Mouse (Mus musculus) left cerebral cortex, postnatal 14 days (tissue): Measurements from ENCODE around the gene Il10ra. TPM values are rescaled to one million over a fixed set of nuclear protein-coding genes. Genes with fewer than 3 reads are reported as not detected.
A peak's percentile ranks its signal among the peaks of the same experiment; 100 is the strongest.

Experiments
- DNase-seq, 2 experiments: peaks; one replicate each; pipeline ENCODE4 v3.0.0; 2021 to 2022; ENCODE audit warnings: low spot score in 2 of 2, mixed read lengths in 1 of 2
- intact Hi-C: fragments of 180-260 bp; cut with DNase I; formaldehyde crosslinking; loops from one replicate; pipeline ENCODE4 v1.15.1; 2025
- total RNA-seq, 2 experiments: library from RNA; stranded (reverse); gene quantifications; 2 replicates each; pipeline ENCODE4 v1.2.3; 2021

Gene Il10ra
- total RNA-seq, 2 experiments from 2014 or later, result 2.5 to 2.7 TPM

GRCm38 (mm10) chr9:45267099-45267498 lies 1.9 kb downstream of the Il10ra start:
- DNase-seq, result no peak
- intact Hi-C loops, result no loop called here

DNA sequence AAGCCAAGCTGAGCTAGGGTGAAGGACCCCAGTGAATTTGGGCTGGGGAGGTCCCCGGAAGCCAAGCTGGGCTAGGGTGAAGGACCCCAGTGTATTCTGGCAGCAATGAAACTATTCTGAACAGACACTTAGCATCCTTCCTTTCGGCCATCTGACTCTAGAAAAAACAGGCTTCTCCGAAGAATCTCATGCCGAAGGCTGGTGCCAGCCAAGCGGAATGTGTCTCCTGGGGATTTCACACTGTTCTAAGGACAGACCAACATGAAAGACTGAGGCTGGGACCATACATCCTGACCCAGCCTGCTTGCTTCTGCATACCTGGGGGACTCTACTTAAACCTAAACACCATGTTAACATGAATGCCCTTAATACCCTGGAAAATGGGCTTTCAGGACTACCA lies 7.1 kb downstream of the Il10ra start:
- intact Hi-C loops, result no loop called here
- no peak for DNase-seq

DNA sequence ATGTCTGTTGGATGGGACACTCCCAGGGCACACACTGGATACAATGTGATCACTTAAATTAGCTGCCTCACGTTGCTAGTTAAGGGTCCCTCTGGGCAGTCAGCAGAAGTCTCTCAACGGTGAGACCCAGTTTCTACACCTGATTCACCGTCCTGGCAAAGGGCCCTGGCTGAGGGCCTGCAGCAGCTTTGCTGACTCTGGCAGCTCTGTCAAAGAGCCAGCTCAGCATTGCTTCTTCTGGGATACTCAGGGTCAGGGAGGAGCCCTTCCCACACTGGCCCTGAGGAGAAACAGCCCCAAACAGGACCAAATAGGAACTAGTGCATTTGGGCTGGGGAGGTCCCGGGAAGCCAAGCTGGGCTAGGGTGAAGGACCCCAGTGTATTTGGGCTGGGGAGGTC lies 7.5 kb downstream of the Il10ra start:
- DNase-seq, result peak in 1 of 2 experiments; percentile 26
- intact Hi-C loops, result no loop called here

DNA sequence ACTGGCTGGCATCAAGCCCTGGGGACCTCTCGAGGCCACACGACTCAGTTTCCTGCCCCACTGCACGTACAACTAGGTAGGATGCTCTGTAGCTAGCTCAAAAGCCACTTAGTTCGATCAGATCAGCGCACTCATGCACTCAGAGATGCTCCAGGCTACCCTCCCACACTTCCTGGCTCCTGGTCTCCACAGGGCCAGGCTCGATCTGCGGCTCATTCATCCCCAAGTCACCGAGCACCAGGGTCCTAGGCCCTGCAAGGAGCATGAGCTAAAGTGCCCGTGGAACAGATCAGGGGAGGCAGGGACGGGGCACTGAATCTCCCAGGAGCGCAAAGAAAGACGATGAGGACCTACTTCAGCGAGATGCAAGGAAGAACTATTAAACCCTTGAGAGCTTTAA lies 9.9 kb downstream of the Il10ra start:
- no peak for DNase-seq
- intact Hi-C loops, result no loop called here

DNA sequence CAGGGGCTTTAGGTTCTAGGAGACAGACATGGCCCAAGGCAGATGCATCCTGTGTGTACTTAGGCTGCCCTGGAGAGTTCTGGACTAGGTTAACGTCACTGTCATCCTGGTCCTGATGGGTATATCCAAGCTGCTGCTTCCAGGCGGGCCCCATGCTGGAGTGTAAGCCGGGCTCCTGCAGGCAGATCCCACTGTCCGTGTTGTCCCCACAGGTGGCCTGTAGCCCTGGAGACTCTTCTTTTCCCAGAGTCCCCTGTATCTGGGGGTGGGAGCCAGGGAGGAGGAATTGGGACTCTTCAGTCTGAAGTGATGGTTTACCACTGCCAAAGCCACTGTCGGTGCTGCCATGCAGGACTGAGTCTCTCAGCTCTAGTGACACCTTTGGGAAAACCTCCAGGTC lies 13.0 kb downstream of the Il10ra start:
- DNase-seq, result no peak
- intact Hi-C loops, result no loop called here

GRCm38 (mm10) chr9:45255431-45255830 lies 13.5 kb downstream of the Il10ra start:
- DNase-seq, result no peak
- intact Hi-C loops, result no loop called here

GRCm38 (mm10) chr9:45254605-45255004 lies 14.3 kb downstream of the Il10ra start:
- DNase-seq, result no peak
- intact Hi-C loops, result no loop called here

GRCm38 (mm10) chr9:45254021-45254420 lies 14.9 kb downstream of the Il10ra start:
- intact Hi-C loops, result no loop called here
- DNase-seq, result no peak

GRCm38 (mm10) chr9:45252395-45252794 lies 16.6 kb downstream of the Il10ra start:
- no peak for DNase-seq

GRCm38 (mm10) chr9:45251990-45252389 lies 17.0 kb downstream of the Il10ra start:
- intact Hi-C loops, result no loop called here

More at GRCm38 (mm10) chr9:45252395-45252794, 16.6 kb downstream of the Il10ra start:
- intact Hi-C loops, result no loop called here

GRCm38 (mm10) chr9:45251281-45251680 lies 17.7 kb downstream of the Il10ra start:
- intact Hi-C loops, result no loop called here

More at GRCm38 (mm10) chr9:45251990-45252389, 17.0 kb downstream of the Il10ra start:
- no peak for DNase-seq

GRCm38 (mm10) chr9:45250306-45250705 lies 18.6 kb downstream of the Il10ra start:
- no peak for DNase-seq
- intact Hi-C loops, result no loop called here

More at GRCm38 (mm10) chr9:45251281-45251680, 17.7 kb downstream of the Il10ra start:
- DNase-seq, result no peak

DNA sequence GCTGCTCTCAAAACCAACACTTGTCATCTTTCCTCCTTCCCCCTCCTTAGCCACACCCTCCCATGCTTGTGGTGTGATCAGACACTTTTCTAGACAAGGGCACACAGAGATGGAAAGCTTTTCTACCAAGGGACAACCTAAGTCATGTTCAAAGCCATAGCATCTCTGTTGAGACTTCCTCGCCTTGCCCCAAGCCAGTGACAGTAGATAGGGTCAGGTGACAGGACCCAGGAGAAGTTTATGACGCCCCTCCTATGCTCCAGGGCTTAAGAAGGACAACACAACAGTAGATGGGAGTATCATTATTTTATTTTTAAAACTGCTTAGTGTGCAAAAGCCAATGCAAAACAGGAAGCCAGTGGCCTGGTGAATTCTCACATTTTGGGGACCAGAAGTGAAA lies 21.4 kb downstream of the Il10ra start:
- intact Hi-C loops, result no loop called here
- no peak for DNase-seq

GRCm38 (mm10) chr9:45246060-45246459 lies 22.9 kb downstream of the Il10ra start:
- intact Hi-C loops, result no loop called here
- DNase-seq, result peak; percentile 23 to 26

GRCm38 (mm10) chr9:45245432-45245831 lies 23.5 kb downstream of the Il10ra start:
- intact Hi-C loops, result no loop called here

GRCm38 (mm10) chr9:45241397-45241796 lies 27.6 kb downstream of the Il10ra start:
- no peak for DNase-seq
- intact Hi-C loops, result no loop called here

More at GRCm38 (mm10) chr9:45245432-45245831, 23.5 kb downstream of the Il10ra start:
- DNase-seq, result no peak

- DNase-seq, result no peak
- intact Hi-C loops, result no loop called here
Measured at GRCm38 (mm10) chr9:45236744-45237143, 32.2 kb downstream of the Il10ra start.

- intact Hi-C loops, result no loop called here
- DNase-seq, result no peak
Measured at GRCm38 (mm10) chr9:45235668-45236227, 33.2 kb downstream of the Il10ra start.

GRCm38 (mm10) chr9:45229359-45229758 lies 39.6 kb downstream of the Il10ra start:
- DNase-seq, result no peak
- intact Hi-C loops, result loop anchor here (10.0 kb wide), 1 partner anchor 65 kb away; no protein-coding TSS in a partner anchor

- intact Hi-C loops, result loop anchor here (5.0 to 10.0 kb wide), 3 partner anchors 73 to 186 kb away; no protein-coding TSS in a partner anchor
- peak; percentile 94 to 97 for DNase-seq
Measured at GRCm38 (mm10) chr9:45221567-45221966, 47.4 kb downstream of the Il10ra start.

- intact Hi-C loops, result loop anchor here (5.0 to 10.0 kb wide), 3 partner anchors 75 to 188 kb away; no protein-coding TSS in a partner anchor
- no peak for DNase-seq
Measured at GRCm38 (mm10) chr9:45219644-45220043, 49.3 kb downstream of the Il10ra start.
